Mouse (Mus musculus): Measurements from ENCODE around the gene Tapt1. TPM values are rescaled to one million over a fixed set of nuclear protein-coding genes. Genes with fewer than 3 reads are reported as not detected.

The Tapt1 gene
- polyA plus RNA-seq, 1 experiment from 2014 or later = 33.5 TPM

Other genes starting within 250 kb of the Tapt1 start
- gene Fgfbp1, start 244.8 kb downstream of the Tapt1 start, polyA plus RNA-seq (2015; fragmentation: Nextera tagmentation; extraction: Ambion mirVana) = 85.4 and 88.2 TPM in 2 replicates
- 23.3 and 24.5 TPM in 2 replicates for gene Prom1, start 124.6 kb downstream of the Tapt1 start, polyA plus RNA-seq (2015; fragmentation: Nextera tagmentation; extraction: Ambion mirVana)